Mouse (Mus musculus) kidney, embryonic 14.5 days (tissue): ENCODE measurements at regions not wholly inside any gene's neighbourhood (a gene's known extent, or its start where the extent isn't known, plus 50 kb on each side); places are given as distances from the start of the nearest gene placed in this dataset.

Experiments used
- ATAC-seq: fragments of 200-750 bp; cut with Nextera tagmentation; 2 replicates; pipeline ENCODE4 v1.8.0; 2017; ENCODE audit warnings: moderate number of reproducible peaks, mild to moderate bottlenecking, moderate TSS enrichment, moderate library complexity; ENCODE audit not compliant: low FRiP score, low TSS enrichment
- H3K27ac ChIP-seq: fragments of 300-500 bp; sonication (generic); 2 replicates; pipeline ENCODE4 v1.5.1; 2014; ENCODE audit warnings: low read depth, mild to moderate bottlenecking, low read length, moderate library complexity, mixed read lengths
- H3K27me3 ChIP-seq: fragments of 300-500 bp; sonication (generic); 2 replicates; pipeline ENCODE4 v1.6.1; 2014; ENCODE audit warnings: mild to moderate bottlenecking, low read length; ENCODE audit not compliant: control insufficient read depth, insufficient read depth
- H3K36me3 ChIP-seq: fragments of 300-500 bp; sonication (generic); 2 replicates; pipeline ENCODE4 v1.6.1; 2014; ENCODE audit warnings: low read length, mixed read lengths; ENCODE audit not compliant: control insufficient read depth, insufficient read depth
- H3K4me1 ChIP-seq: fragments of 300-500 bp; sonication (generic); 2 replicates; pipeline ENCODE4 v1.6.1; 2014; ENCODE audit warnings: low read length, mixed read lengths; ENCODE audit not compliant: control insufficient read depth, insufficient read depth
- H3K4me2 ChIP-seq: fragments of 300-500 bp; sonication (generic); replicated peaks from 2 replicates; pipeline ENCODE4 v1.6.1; 2014; ENCODE audit warnings: low read depth, mild to moderate bottlenecking, low read length
- H3K4me3 ChIP-seq: fragments of 300-500 bp; sonication (generic); 2 replicates; pipeline ENCODE4 v1.5.1; 2014; ENCODE audit warnings: mild to moderate bottlenecking, low read length
- H3K9ac ChIP-seq: fragments of 300-500 bp; sonication (generic); 2 replicates; pipeline ENCODE4 v1.6.1; 2014; ENCODE audit warnings: low read depth, mild to moderate bottlenecking, low read length, moderate library complexity
- H3K9me3 ChIP-seq: fragments of 300-500 bp; sonication (generic); 2 replicates; pipeline ENCODE4 v1.6.1; 2016; ENCODE audit warnings: low read length; ENCODE audit not compliant: control insufficient read depth
- WGBS: fragments of 180-500 bp; shearing (Covaris S2); extraction: QIAGEN DNeasy Blood & Tissue Kit; methylation state at CpG from one replicate; pipeline ENCODE4 v1.1.7; 2014; 5-methylcytosine and 5-hydroxymethylcytosine counted together

DNA sequence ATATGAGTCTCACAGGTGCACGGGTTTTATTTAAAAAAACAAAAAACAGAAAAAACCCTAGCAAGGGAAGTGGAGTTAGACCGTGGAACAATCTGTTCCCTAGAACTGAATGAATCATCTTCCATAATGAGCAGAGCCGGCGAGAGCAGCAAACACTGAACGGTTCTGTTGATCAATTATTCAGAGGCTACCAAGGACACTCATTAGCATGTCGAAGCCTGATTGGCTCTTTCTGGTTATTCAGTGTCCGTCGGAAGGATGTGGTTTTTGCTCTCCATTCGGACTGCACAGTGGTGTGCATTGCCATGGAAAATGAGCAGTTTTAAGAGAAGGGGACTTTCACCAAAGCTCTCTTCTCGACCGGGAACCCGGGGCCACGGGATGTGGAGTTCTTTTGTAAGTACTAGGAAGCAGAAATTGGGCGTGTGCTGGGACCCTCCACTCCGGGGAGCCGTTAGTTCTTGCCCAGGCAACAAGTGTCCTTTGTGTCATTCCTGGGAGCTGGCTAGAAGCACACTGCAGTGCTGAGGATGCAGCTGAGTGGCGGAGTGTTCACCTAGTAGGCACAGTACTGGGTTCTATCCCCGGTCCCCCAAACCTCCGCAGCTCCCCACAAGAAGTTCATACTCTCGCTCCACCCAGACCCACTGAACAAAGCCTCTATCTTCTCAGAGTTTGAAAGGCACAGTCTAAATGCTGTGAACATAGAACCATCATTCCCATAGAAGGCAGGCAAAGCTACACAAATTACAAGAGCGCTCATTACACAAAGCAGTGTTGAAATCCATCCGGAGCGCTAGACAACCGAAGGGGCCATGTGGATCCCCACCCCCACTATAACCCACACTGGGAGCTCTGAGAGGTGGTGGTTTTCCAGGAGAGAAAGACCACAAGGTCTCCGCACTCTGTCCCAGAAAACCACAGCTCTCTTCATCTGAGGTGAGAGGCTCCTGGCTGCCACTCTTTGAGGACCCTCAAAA is 83.9 kb upstream of the Zfp366 start:
- H3K4me3 ChIP-seq: no peak overlapping the region
- H3K36me3 ChIP-seq: no peaks in the 10 kb centered on the region
- peak; percentile 52; the same call in 1 of the 2 replicates for ATAC-seq
- H3K27ac ChIP-seq: no peak overlapping the region
- H3K27me3 ChIP-seq: no peaks in the 10 kb centered on the region
- no peak overlapping the region for H3K9ac ChIP-seq
- H3K4me1 ChIP-seq: 0 out of 2 replicates have a peak, but pooled peaks cover 3% of the 10 kb centered on the region
- no peaks in the 10 kb centered on the region for H3K9me3 ChIP-seq
- WGBS: 62% methylated on average over 25 of the region's 25 CpGs
- no peak overlapping the region; the same call in 1 of the 2 replicates for H3K4me2 ChIP-seq

DNA sequence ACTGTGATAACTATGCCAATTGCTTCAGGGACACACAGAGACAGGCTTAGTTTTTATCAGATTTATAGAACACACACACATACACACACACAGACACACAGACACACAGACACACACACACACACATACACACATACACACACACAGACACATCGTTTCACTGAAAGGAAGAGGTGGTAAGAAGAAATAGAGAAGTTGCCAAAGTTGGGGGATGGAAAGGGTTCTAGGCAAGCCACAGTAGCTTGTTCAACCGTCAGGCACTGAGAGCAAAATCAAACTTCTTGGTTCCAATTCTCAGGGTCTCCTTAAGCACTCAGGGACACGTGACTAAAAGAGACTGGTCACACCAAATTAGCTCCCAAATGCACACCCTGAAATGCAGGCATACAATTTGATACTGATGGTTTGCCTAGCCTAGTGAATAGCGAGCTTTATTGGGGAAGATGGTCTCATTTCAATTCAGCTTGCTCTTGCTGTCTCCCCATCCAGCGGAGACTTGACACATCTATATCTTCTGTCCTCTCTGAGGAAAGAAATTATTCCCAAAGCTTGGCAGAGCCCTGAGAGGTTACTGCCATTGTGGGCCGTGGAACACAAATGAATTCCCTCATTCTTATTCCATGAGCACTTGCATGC is 84.7 kb upstream of the Zfp366 start:
- no peaks in the 10 kb centered on the region for H3K9me3 ChIP-seq
- no peak overlapping the region for H3K4me2 ChIP-seq
- WGBS: 82% methylated on average over 6 of the region's 6 CpGs

DNA sequence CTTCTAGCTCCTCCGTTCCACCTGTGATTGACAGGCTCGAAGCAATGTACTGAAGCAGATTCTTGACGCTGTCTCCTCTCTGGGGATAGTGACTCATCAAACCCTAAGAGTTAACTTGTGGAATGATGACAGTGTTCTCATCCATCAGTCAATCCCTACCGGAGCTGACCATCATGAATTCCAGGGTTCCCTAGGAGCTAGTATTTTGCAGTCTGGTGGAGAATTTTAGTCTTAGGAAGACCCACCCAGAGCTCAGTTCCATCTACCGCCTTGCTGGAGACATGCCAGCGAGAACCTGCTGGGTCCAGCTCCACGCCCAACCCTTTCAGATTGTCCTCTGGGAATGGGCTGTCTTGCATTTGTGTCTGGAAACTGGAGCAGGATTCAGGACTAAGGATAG is 85.4 kb upstream of the Zfp366 start:
- no peak overlapping the region for H3K27ac ChIP-seq
- WGBS: 89% methylated on average over 7 of the region's 7 CpGs
- 0 out of 2 replicates have a peak, but pooled peaks cover 3% of the 10 kb centered on the region for H3K4me1 ChIP-seq
- H3K27me3 ChIP-seq: no peaks in the 10 kb centered on the region
- ATAC-seq: no peak
- H3K4me3 ChIP-seq: no peak overlapping the region
- no peaks in the 10 kb centered on the region for H3K9me3 ChIP-seq
- no peak overlapping the region for H3K9ac ChIP-seq
- no peak overlapping the region for H3K4me2 ChIP-seq
- no peaks in the 10 kb centered on the region for H3K36me3 ChIP-seq

More for the DNA sequence above, 84.7 kb upstream of the Zfp366 start:
- H3K27ac ChIP-seq: no peak overlapping the region
- no peak overlapping the region for H3K4me3 ChIP-seq
- no peak overlapping the region for H3K9ac ChIP-seq
- ATAC-seq: no peak
- 0 out of 2 replicates have a peak, but pooled peaks cover 3% of the 10 kb centered on the region for H3K4me1 ChIP-seq
- no peaks in the 10 kb centered on the region for H3K36me3 ChIP-seq
- H3K27me3 ChIP-seq: no peaks in the 10 kb centered on the region

DNA sequence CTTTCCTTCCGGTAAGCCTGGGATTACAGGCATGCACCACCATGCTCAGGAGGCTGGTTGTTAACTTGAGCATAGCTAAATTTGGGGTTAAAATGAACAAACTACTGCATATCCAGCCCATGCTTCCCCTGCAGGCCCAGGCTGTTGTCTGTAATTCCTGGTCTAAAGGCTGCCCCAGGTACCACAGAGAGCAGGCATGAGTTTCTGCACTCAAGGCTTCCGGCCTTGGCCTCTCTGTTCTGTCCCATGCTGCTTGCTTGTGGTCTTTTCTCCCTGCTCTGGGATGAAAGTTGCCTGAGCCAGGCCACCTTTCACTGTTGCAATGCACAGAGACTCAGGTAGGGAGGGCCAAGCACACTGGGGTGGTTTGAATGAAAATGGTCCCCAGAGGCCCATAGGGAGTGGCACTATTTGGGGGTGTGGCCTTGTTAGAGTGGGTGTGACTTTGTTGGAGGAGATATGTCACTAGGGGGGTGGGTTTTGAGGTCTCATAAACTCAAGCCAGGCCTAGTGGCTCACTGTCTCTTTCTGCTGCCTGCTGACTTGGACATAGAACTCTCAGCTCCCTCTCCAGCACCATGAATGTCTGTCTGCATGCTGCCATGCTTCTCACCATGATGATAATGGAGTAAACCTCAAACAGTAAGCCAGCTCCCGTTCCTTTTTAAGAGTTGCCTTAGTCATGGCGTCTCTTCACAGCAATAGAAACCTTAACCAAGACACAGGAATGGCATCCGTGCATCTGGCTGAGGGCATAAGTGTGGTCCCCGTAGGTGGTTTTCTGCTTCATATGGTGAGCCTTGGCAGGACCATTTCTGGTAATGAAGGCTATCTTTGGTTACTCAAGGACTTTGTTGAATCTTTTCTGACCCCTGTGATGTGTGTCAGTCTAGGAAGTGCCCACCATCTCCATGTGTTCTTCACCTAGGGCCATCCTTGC is 86.7 kb upstream of the Zfp366 start:
- no peaks in the 10 kb centered on the region for H3K36me3 ChIP-seq
- H3K4me2 ChIP-seq: no peak overlapping the region
- no peak overlapping the region for H3K4me3 ChIP-seq
- 97% methylated on average over 6 of the region's 6 CpGs for WGBS
- H3K9me3 ChIP-seq: no peaks in the 10 kb centered on the region
- H3K9ac ChIP-seq: no peak overlapping the region
- no peak for ATAC-seq
- 0 out of 2 replicates have a peak, but pooled peaks cover 6% of the 10 kb centered on the region for H3K4me1 ChIP-seq
- H3K27me3 ChIP-seq: no peaks in the 10 kb centered on the region
- no peak overlapping the region for H3K27ac ChIP-seq

DNA sequence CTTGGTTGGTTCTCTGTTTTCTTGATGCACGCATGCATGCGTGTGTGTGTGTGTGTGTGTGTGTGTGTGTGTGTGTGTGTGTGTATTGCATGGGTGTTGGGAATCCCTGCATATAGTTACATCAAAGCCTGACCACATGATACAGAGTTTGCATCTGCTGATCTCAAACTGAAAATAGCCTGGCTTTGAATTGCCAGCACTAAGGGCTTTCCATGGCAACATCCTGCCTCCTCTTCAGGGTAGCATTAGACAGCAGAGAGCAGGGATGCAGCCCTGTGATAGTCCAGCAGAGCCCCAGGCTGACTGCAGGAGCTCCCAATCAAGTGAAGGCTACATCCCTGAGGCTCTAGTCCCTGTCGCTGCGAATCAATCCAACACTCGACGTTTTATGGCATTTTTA is 87.8 kb upstream of the Zfp366 start:
- H3K36me3 ChIP-seq: no peaks in the 10 kb centered on the region
- no peak for ATAC-seq
- WGBS: 94% methylated on average over 6 of the region's 6 CpGs
- no peaks in the 10 kb centered on the region for H3K9me3 ChIP-seq
- H3K4me3 ChIP-seq: no peak overlapping the region
- H3K4me2 ChIP-seq: no peak overlapping the region
- H3K9ac ChIP-seq: no peak overlapping the region
- no peaks in the 10 kb centered on the region for H3K27me3 ChIP-seq
- H3K27ac ChIP-seq: no peak overlapping the region
- H3K4me1 ChIP-seq: peaks cover 12% of the 10 kb centered on the region; the same call in 1 of the 2 replicates

DNA sequence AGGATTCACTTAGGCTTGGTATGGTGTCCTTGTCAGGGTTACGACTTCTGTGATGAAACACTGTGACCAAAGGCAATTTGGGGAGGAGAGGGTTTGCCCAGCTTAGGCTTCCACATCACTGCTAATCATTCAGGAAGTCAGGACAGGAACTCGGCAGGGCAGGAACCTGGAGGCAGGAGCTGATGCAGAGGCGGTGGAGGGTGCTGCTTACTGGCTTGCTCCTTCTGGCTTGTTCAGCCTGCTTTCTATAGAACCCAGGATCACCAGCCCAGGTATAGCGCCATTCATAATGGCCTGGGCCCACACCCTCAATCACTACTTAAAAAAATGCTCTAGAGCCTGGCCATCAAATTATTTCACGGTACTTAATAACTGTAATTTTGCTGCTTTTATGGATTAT is 89.6 kb upstream of the Zfp366 start:
- no peak overlapping the region for H3K27ac ChIP-seq
- H3K9me3 ChIP-seq: no peaks in the 10 kb centered on the region
- no peak overlapping the region for H3K4me3 ChIP-seq
- H3K4me2 ChIP-seq: no peak overlapping the region
- ATAC-seq: no peak
- H3K4me1 ChIP-seq: peaks cover 9% of the 10 kb centered on the region; the same call in 1 of the 2 replicates
- H3K36me3 ChIP-seq: no peaks in the 10 kb centered on the region
- 88% methylated on average over 5 of the region's 5 CpGs for WGBS
- H3K9ac ChIP-seq: no peak overlapping the region
- H3K27me3 ChIP-seq: no peaks in the 10 kb centered on the region

DNA sequence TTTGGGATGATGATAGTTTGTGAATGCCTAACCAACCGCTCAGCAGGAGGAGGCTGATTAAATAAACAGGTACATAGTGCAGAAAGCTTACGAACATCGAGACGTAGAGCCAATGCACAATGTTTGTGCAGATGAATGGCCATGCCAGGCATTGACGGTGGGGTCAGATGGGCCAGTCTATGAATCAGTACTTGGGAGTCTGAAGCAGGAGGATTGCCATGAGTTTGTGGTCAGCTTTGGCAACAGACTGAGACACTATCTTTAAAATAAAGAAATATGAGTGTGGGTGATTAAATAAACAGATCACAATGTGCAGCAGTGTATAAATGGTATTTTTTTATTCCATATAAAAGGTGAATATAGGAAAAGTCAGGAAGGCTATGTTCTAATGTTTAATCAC is 90.4 kb upstream of the Zfp366 start:
- ATAC-seq: no peak
- Histone ChIP-seq H3K9me3 (no peaks in the 10 kb centered on the region), H3K27me3 (no peaks in the 10 kb centered on the region), H3K4me1 (peaks cover 9% of the 10 kb centered on the region; the same call in 1 of the 2 replicates), H3K4me2 (no peak overlapping the region), H3K9ac (no peak overlapping the region), H3K4me3 (no peak overlapping the region), H3K27ac (no peak overlapping the region), H3K36me3 (no peaks in the 10 kb centered on the region)
- 89% methylated on average over 5 of the region's 5 CpGs for WGBS

DNA sequence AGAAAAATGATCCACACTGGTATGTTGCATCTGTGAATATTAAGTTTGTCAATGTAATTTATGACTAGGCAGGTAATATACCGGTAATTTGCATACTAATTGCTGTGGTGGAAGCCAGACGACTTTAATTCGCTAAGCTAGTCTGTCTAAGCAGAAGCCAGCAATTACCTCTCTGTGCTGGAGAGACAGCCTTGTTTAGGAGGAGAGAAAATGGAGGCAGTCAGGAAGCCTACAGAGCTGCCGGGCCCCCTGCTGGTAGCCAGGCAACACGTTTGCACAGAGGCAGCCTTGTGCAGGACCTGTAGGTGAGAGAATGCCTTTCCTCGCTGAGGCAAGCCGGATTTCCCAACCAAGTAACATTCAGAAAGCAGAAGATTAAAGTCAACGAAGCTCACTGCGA is 91.4 kb upstream of the Zfp366 start:
- H3K9me3 ChIP-seq: no peaks in the 10 kb centered on the region
- no peak overlapping the region; the same call in 1 of the 2 replicates for H3K27ac ChIP-seq
- no peaks in the 10 kb centered on the region for H3K27me3 ChIP-seq
- ATAC-seq: peak; percentile 75; the same call in 1 of the 2 replicates
- H3K4me3 ChIP-seq: no peak overlapping the region
- WGBS: 12% methylated on average over 9 of the region's 9 CpGs
- no peak overlapping the region for H3K4me2 ChIP-seq
- H3K4me1 ChIP-seq: peaks cover 9% of the 10 kb centered on the region; the same call in 1 of the 2 replicates
- H3K36me3 ChIP-seq: no peaks in the 10 kb centered on the region
- H3K9ac ChIP-seq: no peak overlapping the region
